Mouse (Mus musculus): Measurements from ENCODE around the gene Olfr572. TPM values are rescaled to one million over a fixed set of nuclear protein-coding genes. Genes with fewer than 3 reads are reported as not detected.

The Olfr572 gene
- not detected in 4 replicates for total RNA-seq (2023; ENCODE audit: inconsistent age)

DNA sequence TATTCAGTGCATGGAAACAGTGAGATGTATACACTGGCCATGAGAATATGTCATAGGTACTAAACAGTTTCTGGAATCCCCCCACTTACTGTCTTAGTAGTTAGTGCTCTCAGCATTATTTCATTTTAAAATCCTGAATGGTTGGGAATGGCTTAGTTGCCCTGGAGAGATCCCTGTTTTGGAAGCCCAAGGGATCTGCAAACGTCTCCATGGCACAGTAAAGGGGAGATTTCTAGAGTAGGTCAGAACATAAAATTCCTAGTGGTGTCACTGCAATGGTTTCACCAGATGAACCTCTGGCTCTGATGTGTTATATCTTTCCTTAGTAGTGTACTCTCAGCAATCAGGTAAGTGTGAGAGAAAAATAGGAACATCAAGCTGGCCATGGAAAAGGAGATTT, at the start of gene Olfr572:
Gene Olfr572, plus strand, starts transcription at position 301 of the 400 bp plus-strand sequence.

DNA sequence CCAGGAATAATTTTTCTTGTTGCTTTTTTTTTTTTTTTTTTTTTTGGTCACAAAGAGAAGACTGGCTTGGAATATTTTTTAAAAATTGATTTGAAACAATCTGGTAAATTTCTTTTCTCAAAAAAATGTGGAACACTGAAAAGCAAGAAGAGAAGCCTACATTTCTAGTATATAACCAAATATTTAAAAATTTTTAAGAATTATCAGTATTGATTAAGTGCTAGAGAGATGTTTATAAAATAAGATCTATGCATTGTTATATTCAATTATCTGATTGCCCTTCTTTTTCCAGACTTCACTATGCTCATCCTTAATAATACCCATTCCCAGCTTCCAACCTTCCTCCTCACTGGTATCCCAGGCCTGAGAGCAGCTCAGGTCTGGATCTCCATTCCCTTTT, 47.4 kb upstream of the Olfr572 start, which contains the start of gene Olfr568:
Gene Olfr568, plus strand, starts transcription at position 301 of the 400 bp plus-strand sequence.

DNA sequence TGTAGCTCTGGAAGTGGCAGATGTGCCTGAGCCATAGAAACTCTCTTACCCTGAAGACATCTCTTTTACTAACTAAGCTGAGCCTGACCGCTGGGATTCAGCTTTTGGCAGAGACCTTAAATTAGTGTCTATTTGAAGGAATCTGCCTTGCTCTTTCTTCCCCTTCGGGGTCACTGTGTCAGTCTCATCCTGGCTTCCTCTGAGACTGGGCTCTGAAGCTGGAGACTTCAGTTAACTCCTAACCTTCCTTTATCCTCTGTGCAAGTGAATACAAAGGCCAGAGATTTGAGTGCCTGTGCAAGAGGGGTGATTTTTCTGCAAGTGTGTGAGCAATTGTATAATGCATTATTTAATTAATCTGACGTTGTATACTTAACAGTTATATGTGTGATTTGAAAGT, 33.4 kb upstream of the Olfr572 start, which contains the start of gene Olfr569:
Gene Olfr569, minus strand, starts transcription at position 101 of the 400 bp plus-strand sequence.

DNA sequence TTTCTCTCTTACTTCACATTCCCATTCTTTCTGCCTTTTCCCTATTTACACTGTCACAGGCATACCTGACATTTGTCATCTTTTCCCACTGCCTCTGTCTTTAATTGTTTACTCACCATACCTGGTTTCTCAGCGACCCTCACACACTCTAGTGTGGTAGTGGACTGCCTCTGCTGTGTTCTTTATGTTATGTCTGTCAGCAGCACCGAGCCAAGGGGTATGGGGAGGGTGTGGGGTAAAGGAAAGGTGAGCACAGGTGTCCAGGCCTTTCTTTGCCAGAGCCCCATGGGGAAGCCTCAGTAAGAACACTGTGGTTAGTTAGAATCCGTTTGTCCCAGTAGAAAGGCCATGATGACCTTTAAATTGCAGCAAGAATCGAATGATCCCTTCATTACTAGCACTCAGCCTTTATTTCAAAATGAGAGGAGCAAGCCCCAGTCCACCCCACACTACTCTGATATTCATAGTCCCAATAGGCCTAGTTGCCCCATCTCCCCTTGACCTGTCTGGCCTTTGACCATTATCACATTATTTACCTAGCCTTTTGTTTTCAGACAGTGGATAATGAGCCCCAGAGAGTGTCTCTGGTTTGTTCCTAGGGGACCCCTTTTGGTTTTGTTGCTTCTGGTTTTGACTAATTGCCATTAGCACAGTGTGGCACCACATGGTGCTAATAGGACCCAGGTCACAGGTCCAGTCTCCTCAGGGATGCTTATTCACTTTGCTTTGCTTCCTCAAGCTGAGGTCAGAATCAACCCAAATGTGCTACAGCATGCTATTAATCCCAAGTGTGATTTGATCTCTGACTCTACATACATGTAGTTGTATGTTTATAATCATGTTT, 7.0 kb upstream of the Olfr572 start, which contains the start of gene Olfr571:
Gene Olfr571, minus strand, starts transcription at position 505 of the 844 bp plus-strand sequence.

DNA sequence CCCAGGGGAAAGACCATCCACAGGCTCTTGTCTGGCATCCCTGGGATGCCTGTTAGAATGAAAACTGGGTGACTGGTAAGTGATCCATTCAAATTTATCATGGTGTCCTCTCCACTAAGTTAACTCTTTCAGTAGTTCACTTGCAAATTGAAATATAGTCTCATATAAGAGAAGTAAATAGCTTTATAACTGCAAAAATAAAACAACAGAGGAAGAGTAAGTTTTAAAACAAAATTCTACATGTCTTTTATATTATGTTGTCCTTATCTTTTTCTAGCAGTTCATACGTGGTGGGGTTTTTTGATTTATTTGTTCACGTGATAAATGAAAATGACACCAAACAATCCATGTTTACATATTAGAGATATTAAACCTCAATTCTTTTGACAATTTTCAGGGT, 18.3 kb downstream of the Olfr572 start, which contains the start of gene Olfr573-ps1:
Gene Olfr573-ps1, minus strand, starts transcription at position 101 of the 400 bp plus-strand sequence.

DNA sequence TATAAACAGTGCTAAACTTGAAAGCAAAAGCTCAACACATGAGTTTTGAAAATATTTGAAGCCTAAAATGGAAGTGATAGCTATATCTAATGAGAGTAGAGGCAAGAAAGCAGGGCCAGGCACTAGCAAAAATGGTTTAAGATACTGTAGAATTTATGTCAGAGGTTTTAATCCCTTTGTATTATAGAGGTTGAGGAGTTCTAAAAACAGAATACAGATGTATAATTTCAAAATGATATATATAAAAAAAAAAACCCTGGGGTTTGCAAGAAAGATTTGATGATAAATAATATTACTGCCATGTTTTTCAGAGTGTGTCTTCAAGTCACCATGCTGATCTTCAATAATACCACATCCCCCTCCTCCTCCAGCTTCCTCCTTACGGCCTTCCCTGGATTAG, 24.0 kb downstream of the Olfr572 start, which contains the start of gene Olfr574:
Gene Olfr574, plus strand, starts transcription at position 301 of the 400 bp plus-strand sequence.

DNA sequence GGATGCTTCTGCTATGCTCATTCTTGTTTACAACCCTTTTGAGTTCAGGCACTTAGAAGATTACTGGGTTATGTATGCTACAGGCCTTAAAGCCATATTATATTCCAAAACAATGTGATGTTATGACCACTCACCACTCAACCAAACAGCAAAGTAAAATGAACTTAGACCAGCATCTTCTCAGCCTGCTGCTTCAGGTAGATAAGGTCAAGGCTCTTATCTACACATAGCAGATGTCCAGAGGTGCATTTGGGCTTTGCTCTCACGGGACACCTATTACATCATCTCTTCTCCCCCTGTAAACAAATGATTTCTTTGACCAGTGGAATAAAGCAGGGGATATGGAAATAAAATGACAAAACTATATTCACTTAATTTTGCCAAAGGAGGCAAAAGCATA, 34.4 kb downstream of the Olfr572 start, which contains the start of gene Olfr575:
Gene Olfr575, minus strand, starts transcription at position 183 of the 400 bp plus-strand sequence.

DNA sequence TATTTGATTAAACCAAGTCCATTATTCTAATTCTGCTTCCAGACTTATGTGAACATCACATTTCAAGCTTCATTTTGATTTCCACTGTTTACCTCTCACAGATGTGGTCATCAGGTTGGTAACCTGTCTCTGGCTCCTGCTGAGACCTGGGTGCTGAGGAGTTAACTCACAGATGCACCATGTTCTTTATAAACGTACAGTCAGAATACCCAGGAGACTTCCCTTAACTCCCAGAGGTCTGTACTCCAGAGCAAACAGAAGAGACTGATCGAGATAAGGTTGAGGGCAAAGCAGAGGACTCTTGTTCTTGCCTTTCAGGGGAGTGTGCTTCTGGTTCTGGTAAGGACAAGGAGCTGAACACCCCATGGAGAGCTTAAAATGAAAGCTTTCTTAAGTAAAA, 38.2 kb downstream of the Olfr572 start, which contains the start of gene Olfr576:
Gene Olfr576, plus strand, starts transcription at position 301 of the 400 bp plus-strand sequence.

DNA sequence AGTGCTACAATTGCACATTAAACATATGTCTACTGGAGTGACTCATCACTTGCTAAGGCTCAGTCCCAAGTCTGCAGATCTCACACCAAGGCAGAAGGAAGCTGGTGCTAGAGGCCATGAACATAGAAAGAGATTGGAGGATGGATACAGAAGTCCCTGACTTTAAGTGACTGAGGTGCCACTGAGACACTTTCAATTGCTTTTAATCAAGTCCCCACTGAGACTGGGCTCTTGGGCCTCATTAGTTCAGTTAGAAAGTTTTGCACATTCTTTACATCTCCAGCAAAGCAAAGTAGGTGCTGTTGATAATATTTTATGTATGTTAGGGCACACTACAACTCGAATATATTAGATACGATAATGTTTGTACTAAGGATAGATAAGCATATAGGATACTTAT, 51.6 kb downstream of the Olfr572 start, which contains the start of gene Olfr577:
Gene Olfr577, minus strand, starts transcription at position 101 of the 400 bp plus-strand sequence.

Other genes starting within 250 kb of the Olfr572 start
- gene Trim68, start 237.1 kb upstream of the Olfr572 start, total RNA-seq (2023; ENCODE audit: inconsistent age): 17.1 to 19.9 TPM (median 18.1 TPM) in 4 replicates
- not detected in 4 replicates for gene Olfr557, start 228.5 kb upstream of the Olfr572 start, total RNA-seq (2023; ENCODE audit: inconsistent age)
- gene Olfr558, start 222.2 kb upstream of the Olfr572 start, total RNA-seq (2023; ENCODE audit: inconsistent age): not detected in 4 replicates
- not detected in 4 replicates for gene Olfr33, start 205.3 kb upstream of the Olfr572 start, total RNA-seq (2023; ENCODE audit: inconsistent age)
- gene Olfr559, start 196.9 kb upstream of the Olfr572 start, total RNA-seq (2023; ENCODE audit: inconsistent age): not detected in 4 replicates
- not detected in 4 replicates for gene Olfr560, start 165.0 kb upstream of the Olfr572 start, total RNA-seq (2023; ENCODE audit: inconsistent age)
- gene Olfr78, start 164.9 kb upstream of the Olfr572 start, total RNA-seq (2023; ENCODE audit: inconsistent age): not detected in 4 replicates
- gene Olfr561, start 153.2 kb upstream of the Olfr572 start, total RNA-seq (2023; ENCODE audit: inconsistent age): not detected in 4 replicates
- gene Olfr564, start 120.9 kb upstream of the Olfr572 start, total RNA-seq (2023; ENCODE audit: inconsistent age): not detected in 4 replicates
- gene Olfr566, start 65.6 kb upstream of the Olfr572 start, total RNA-seq (2023; ENCODE audit: inconsistent age): not detected in 4 replicates
- not detected in 4 replicates for gene Olfr568, start 47.3 kb upstream of the Olfr572 start, total RNA-seq (2023; ENCODE audit: inconsistent age)
- gene Olfr569, start 33.5 kb upstream of the Olfr572 start, total RNA-seq (2023; ENCODE audit: inconsistent age): not detected in 4 replicates
- not detected in 4 replicates for gene Olfr570, start 29.8 kb upstream of the Olfr572 start, total RNA-seq (2023; ENCODE audit: inconsistent age)
- gene Olfr571, start 6.9 kb upstream of the Olfr572 start, total RNA-seq (2023; ENCODE audit: inconsistent age): 0.10 to 0.19 TPM in 2 of 4 replicates, not detected in the others
- not detected in 4 replicates for gene Olfr573-ps1, start 18.2 kb downstream of the Olfr572 start, total RNA-seq (2023; ENCODE audit: inconsistent age)
- not detected in 4 replicates for gene Olfr574, start 24.1 kb downstream of the Olfr572 start, total RNA-seq (2023; ENCODE audit: inconsistent age)
- not detected in 4 replicates for gene Olfr575, start 34.4 kb downstream of the Olfr572 start, total RNA-seq (2023; ENCODE audit: inconsistent age)
- gene Olfr576, start 38.3 kb downstream of the Olfr572 start, total RNA-seq (2023; ENCODE audit: inconsistent age): not detected in 4 replicates
- gene Olfr577, start 51.5 kb downstream of the Olfr572 start, total RNA-seq (2023; ENCODE audit: inconsistent age): not detected in 4 replicates
- gene Olfr578, start 64.9 kb downstream of the Olfr572 start, total RNA-seq (2023; ENCODE audit: inconsistent age): not detected in 4 replicates
- not detected in 4 replicates for gene Olfr582, start 113.6 kb downstream of the Olfr572 start, total RNA-seq (2023; ENCODE audit: inconsistent age)
- gene Olfr583, start 126.9 kb downstream of the Olfr572 start, total RNA-seq (2023; ENCODE audit: inconsistent age): not detected in 4 replicates
- gene Olfr584, start 157.5 kb downstream of the Olfr572 start, total RNA-seq (2023; ENCODE audit: inconsistent age): not detected in 4 replicates
- gene Olfr585, start 173.3 kb downstream of the Olfr572 start, total RNA-seq (2023; ENCODE audit: inconsistent age): not detected in 4 replicates
- not detected in 4 replicates for gene Olfr586, start 201.2 kb downstream of the Olfr572 start, total RNA-seq (2023; ENCODE audit: inconsistent age)
- gene Olfr588-ps1, start 216.5 kb downstream of the Olfr572 start, total RNA-seq (2023; ENCODE audit: inconsistent age): not detected in 4 replicates
- gene Olfr589, start 231.9 kb downstream of the Olfr572 start, total RNA-seq (2023; ENCODE audit: inconsistent age): not detected in 4 replicates